Mouse (Mus musculus): ENCODE results near the gene Tle1. TPM values are rescaled to one million over a fixed set of nuclear protein-coding genes. Genes with fewer than 3 reads are reported as not detected.

Gene Tle1
- polyA plus RNA-seq, 1 experiment from 2014 or later: 28.3 TPM

DNA sequence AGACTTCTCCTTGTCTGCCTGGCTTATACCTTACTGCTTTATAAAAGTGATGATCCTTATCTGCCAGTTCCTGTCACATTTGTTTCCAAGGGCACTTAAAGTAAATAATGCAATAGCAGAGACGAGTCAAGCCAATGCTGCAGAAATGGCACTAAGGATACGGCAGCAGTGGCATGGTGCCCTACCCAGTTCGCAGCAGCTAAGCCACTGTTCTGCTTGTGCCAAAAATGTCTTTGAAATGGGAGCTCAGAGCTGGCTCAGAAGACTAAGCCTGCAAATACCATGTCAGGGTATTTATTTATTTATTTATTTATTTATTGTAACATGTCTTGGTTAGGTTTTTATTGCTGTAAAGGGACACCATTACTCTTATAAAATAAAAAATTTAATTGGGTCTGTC, 132.8 kb downstream of the Tle1 start:
- no peaks in the 10 kb centered on the region for H3K36me3 ChIP-seq (ENCODE audit: control insufficient read depth, insufficient read depth, low read length)
- no peak for DNase-seq (ENCODE audit: low spot score)
- H3K27ac ChIP-seq (replicated peaks; ENCODE audit: low read depth, low read length): no peak overlapping the region
- no peaks in the 10 kb centered on the region for H3K4me1 ChIP-seq (ENCODE audit: control insufficient read depth, insufficient read depth, low read length)
- H3K4me3 ChIP-seq (ENCODE audit: low read depth, low read length): no peak overlapping the region
- H3K9me3 ChIP-seq (ENCODE audit: control insufficient read depth, low read length): no peaks in the 10 kb centered on the region
- H3K27me3 ChIP-seq (replicated peaks; ENCODE audit: control insufficient read depth, insufficient read depth, low read length): no peaks in the 10 kb centered on the region
- no peak overlapping the region for H3K9ac ChIP-seq (ENCODE audit: low read depth, low read length)
- ATAC-seq (ENCODE audit: low read depth): no peak
- H3K4me2 ChIP-seq (ENCODE audit: low read depth, low read length): no peak overlapping the region
- 71% methylated on average over 3 of the region's 3 CpGs for WGBS
